In genomic region chr15:88468107-88468506, GRCm38 (mm10) we compare ENCODE assay signal across 9 mouse cellular contexts.
DNase-seq lines count a peak whose midpoint lies in the region; ATAC-seq lines count a peak whose summit lies in the region.
"Had no signal": no experiment of that assay in that cellular context is flagged by ENCODE, and none has a peak within 500 bp of the region (broad histone marks: within the 10 kb centered on the region; RNA-seq: fewer than 3 reads in every experiment).

No protein-coding gene starts in this region.

- H3K4me2 ChIP-seq in forebrain, embryonic 12.5 days: no peak overlapping the region
- no peak overlapping the region for H3K4me2 ChIP-seq in kidney, embryonic 14.5 days (replicated peaks; ENCODE audit: low read depth, low read length)
- no peak overlapping the region for H3K4me2 ChIP-seq in midbrain, embryonic 11.5 days
- H3K4me2 ChIP-seq: heart, embryonic 13.5 days had no signal

- no peak overlapping the region for H3K9ac ChIP-seq in forebrain, embryonic 12.5 days
- H3K9ac ChIP-seq in kidney, embryonic 14.5 days (ENCODE audit: low read depth, low read length): no peak overlapping the region
- H3K9ac ChIP-seq in midbrain, embryonic 11.5 days (ENCODE audit: low read length): no peak overlapping the region
- H3K9ac ChIP-seq: heart, embryonic 13.5 days had no signal

- ATAC-seq in forebrain, embryonic 12.5 days (ENCODE audit: low FRiP score): peak; percentile 95
- peak; percentile 81; the same call in 1 of the 2 replicates for ATAC-seq in kidney, embryonic 14.5 days (ENCODE audit: low FRiP score, low TSS enrichment)
- no peak for ATAC-seq in midbrain, embryonic 11.5 days (ENCODE audit: low FRiP score)
- no peak for ATAC-seq in inflammation-experienced regulatory T-cells, adult 6 months
- no peak for ATAC-seq in megakaryocyte progenitor cell, adult 5-6 weeks (replicated peaks; ENCODE audit: poor library complexity)

- no peaks in the 10 kb centered on the region for H3K36me3 ChIP-seq in forebrain, embryonic 12.5 days (replicated peaks)
- H3K36me3 ChIP-seq in kidney, embryonic 14.5 days (ENCODE audit: control insufficient read depth, insufficient read depth, low read length): no peaks in the 10 kb centered on the region
- H3K36me3 ChIP-seq in midbrain, embryonic 11.5 days (ENCODE audit: control insufficient read depth, insufficient read depth, low read length): no peaks in the 10 kb centered on the region
- H3K36me3 ChIP-seq: heart, embryonic 13.5 days had no signal

- no peaks in the 10 kb centered on the region for H3K9me3 ChIP-seq in forebrain, embryonic 12.5 days
- H3K9me3 ChIP-seq in kidney, embryonic 14.5 days (ENCODE audit: control insufficient read depth, low read length): no peaks in the 10 kb centered on the region
- no peaks in the 10 kb centered on the region for H3K9me3 ChIP-seq in midbrain, embryonic 11.5 days (ENCODE audit: control insufficient read depth, low read length)
- H3K9me3 ChIP-seq: heart, embryonic 13.5 days had no signal

- H3K4me3 ChIP-seq in forebrain, embryonic 12.5 days (replicated peaks): no peak overlapping the region
- no peak overlapping the region for H3K4me3 ChIP-seq in kidney, embryonic 14.5 days (ENCODE audit: low read length)
- H3K4me3 ChIP-seq in midbrain, embryonic 11.5 days (ENCODE audit: low read depth, low read length): no peak overlapping the region
- H3K4me3 ChIP-seq: heart, embryonic 13.5 days had no signal

- peaks cover 39% of the 10 kb centered on the region for H3K27me3 ChIP-seq in forebrain, embryonic 12.5 days
- H3K27me3 ChIP-seq in kidney, embryonic 14.5 days (ENCODE audit: control insufficient read depth, insufficient read depth, low read length): no peaks in the 10 kb centered on the region
- H3K27me3 ChIP-seq in midbrain, embryonic 11.5 days (ENCODE audit: control insufficient read depth, insufficient read depth, low read length): no peaks in the 10 kb centered on the region
- H3K27me3 ChIP-seq: heart, embryonic 13.5 days had no signal

- 6% methylated on average over 12 of the region's 12 CpGs for WGBS in forebrain, embryonic 12.5 days
- 34% methylated on average over 12 of the region's 12 CpGs for WGBS in kidney, embryonic 14.5 days
- WGBS in midbrain, embryonic 11.5 days: 19% methylated on average over 12 of the region's 12 CpGs

- H3K27ac ChIP-seq in forebrain, embryonic 12.5 days: peak overlapping the region; percentile 76
- H3K27ac ChIP-seq in kidney, embryonic 14.5 days (ENCODE audit: low read depth, low read length): no peak overlapping the region
- H3K27ac ChIP-seq in midbrain, embryonic 11.5 days (ENCODE audit: low read depth, low read length): no peak overlapping the region
- H3K27ac ChIP-seq: heart, embryonic 13.5 days had no signal

- peak; percentile 60 to 67 for DNase-seq in cerebellum, postnatal 14 days
- DNase-seq in midbrain, embryonic 11.5 days (ENCODE audit: low spot score, missing footprints): peak; percentile 89
- no peak for DNase-seq in ovary, postnatal 14 days (ENCODE audit: low spot score)
- no peak for DNase-seq in thymus, postnatal 36 days

- H3K4me1 ChIP-seq in forebrain, embryonic 12.5 days: peaks cover 22% of the 10 kb centered on the region
- H3K4me1 ChIP-seq in kidney, embryonic 14.5 days (ENCODE audit: control insufficient read depth, insufficient read depth, low read length): no peaks in the 10 kb centered on the region
- peaks cover 4% of the 10 kb centered on the region; the same call in 1 of the 2 replicates for H3K4me1 ChIP-seq in midbrain, embryonic 11.5 days (ENCODE audit: control insufficient read depth, insufficient read depth, low read length)
- H3K4me1 ChIP-seq: heart, embryonic 13.5 days had no signal

Comparison
In these comparisons a context has a peak if more than half of its experiments do, and no peak if none do; other contexts are left out.
1. DNase-seq: peak in cerebellum, postnatal 14 days (2 of 2) and midbrain, embryonic 11.5 days (single experiment); none in ovary, postnatal 14 days (single experiment) and thymus, postnatal 36 days (0 of 2).
2. ATAC-seq: peak in forebrain, embryonic 12.5 days (single experiment) and kidney, embryonic 14.5 days (single experiment); none in midbrain, embryonic 11.5 days (single experiment), inflammation-experienced regulatory T-cells, adult 6 months (single experiment) and megakaryocyte progenitor cell, adult 5-6 weeks (single experiment).